In the genomic region with DNA sequence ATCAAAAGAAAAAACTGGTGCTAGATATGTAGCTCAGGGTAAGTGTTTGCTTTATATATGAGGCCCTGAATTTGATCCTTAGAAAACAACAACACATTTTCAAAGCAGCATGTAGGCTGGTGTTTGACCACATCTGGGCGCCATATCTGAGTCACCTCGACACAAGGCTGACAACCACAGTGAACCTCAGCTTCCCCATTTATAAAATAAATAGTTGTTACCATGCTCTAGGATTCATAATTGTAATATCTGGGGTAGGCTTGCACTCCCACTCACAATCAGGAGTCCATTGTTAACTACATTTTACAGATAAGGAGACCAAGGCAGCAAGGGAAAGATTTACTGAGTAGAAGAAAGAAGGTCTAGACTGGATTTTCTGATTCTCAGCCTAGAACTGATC, we compare ENCODE assay signal across 27 mouse cellular contexts. TPM values are rescaled to one million over a fixed set of nuclear protein-coding genes. Genes with fewer than 3 reads are reported as not detected.
DNase-seq lines count a peak whose midpoint lies in the region; ATAC-seq and TF ChIP-seq lines count a peak whose summit lies in the region.
"Had no signal": no experiment of that assay in that cellular context is flagged by ENCODE, and none has a peak within 500 bp of the region (broad histone marks: within the 10 kb centered on the region; RNA-seq: fewer than 3 reads in every experiment).

No protein-coding gene starts in this region.

- peak; percentile 3 for DNase-seq in heart, adult 11 months
- no peak for DNase-seq in heart, postnatal 4 days
- DNase-seq in A20 (ENCODE audit: low read depth, low spot score) (peak; percentile 19), MEL (ENCODE audit: low read depth, low spot score) (peak; percentile 66), liver (no peak)
- DNase-seq in thymus, postnatal 0 days (ENCODE audit: low spot score) = no peak
- DNase-seq: adrenal gland, adult 2 months; adrenal gland, postnatal 10 days; adrenal gland, postnatal 25 days; cerebellum, adult 11 months; cerebellum, adult 18-20 months; cerebellum, adult 8-10 months; cerebellum, postnatal 10 days; cerebellum, postnatal 25 days; forebrain, postnatal 0 days had no signal

- TF ChIP-seq POLR2A in MEL (IDR thresholded peaks at IDR 0.05; ENCODE audit: control insufficient read depth in 1 of 2, insufficient read depth in 1 of 2, low read depth in 1 of 2, low read length in 2 of 2, poor library complexity in 1 of 2) = no peak

- H3K79me2 ChIP-seq in MEL (ENCODE audit: control insufficient read depth, insufficient read depth, low read length, poor library complexity) = no peaks in the 10 kb centered on the region

- TF ChIP-seq RAD21 in MEL (IDR thresholded peaks at IDR 0.05; ENCODE audit: low read depth, low read length) = no peak

- H3K4me1 ChIP-seq in MEL (ENCODE audit: control insufficient read depth in 1 of 2, insufficient read depth in 2 of 2, low read length in 2 of 2) = peaks cover 1 to 15% of the 10 kb centered on the region in 2 experiments; a peak in 3 of 4 replicates
- no peaks in the 10 kb centered on the region for H3K4me1 ChIP-seq in kidney, embryonic 14.5 days (ENCODE audit: control insufficient read depth, insufficient read depth, low read length)
- H3K4me1 ChIP-seq: embryonic facial prominence, embryonic 12.5 days; forebrain, embryonic 13.5 days; forebrain, embryonic 15.5 days had no signal

- H3K9ac ChIP-seq in MEL (ENCODE audit: control insufficient read depth, low read depth, low read length, poor library complexity, severe bottlenecking) = no peak overlapping the region
- no peak overlapping the region for H3K9ac ChIP-seq in kidney, embryonic 14.5 days (ENCODE audit: low read depth, low read length)
- H3K9ac ChIP-seq: embryonic facial prominence, embryonic 12.5 days; forebrain, embryonic 13.5 days; forebrain, embryonic 15.5 days; forebrain, postnatal 0 days had no signal

- 0 out of 2 replicates have a peak, but pooled peaks have one; percentile 33 for ATAC-seq in granulocyte monocyte progenitor cell, adult 5-6 weeks (replicated peaks; ENCODE audit: poor library complexity, severe bottlenecking)
- no peak for ATAC-seq in kidney, embryonic 14.5 days (ENCODE audit: low FRiP score, low TSS enrichment)
- ATAC-seq: forebrain, embryonic 13.5 days; forebrain, embryonic 15.5 days; forebrain, postnatal 0 days had no signal

- TF ChIP-seq CTCF in MEL (IDR thresholded peaks at IDR 0.05 in 2 of 3, conservative IDR thresholded peaks at IDR 0.05 in 1 of 3; ENCODE audit: control insufficient read depth in 1 of 3, insufficient read depth in 1 of 3, low read depth in 2 of 3, low read length in 3 of 3, poor library complexity in 1 of 3, severe bottlenecking in 1 of 3) = no peak

- peaks cover 0 to 3% of the 10 kb centered on the region in 2 experiments; a peak in 2 of 4 replicates for H3K36me3 ChIP-seq in MEL (ENCODE audit: control insufficient read depth in 1 of 2, insufficient read depth in 2 of 2, low read length in 2 of 2)
- H3K36me3 ChIP-seq in kidney, embryonic 14.5 days (ENCODE audit: control insufficient read depth, insufficient read depth, low read length) = peaks cover under 1% of the 10 kb centered on the region; the same call in 1 of the 2 replicates
- H3K36me3 ChIP-seq: forebrain, embryonic 15.5 days had no signal

- 94% methylated on average over 2 of the region's 2 CpGs for WGBS in kidney, embryonic 14.5 days

- H3K4me3 ChIP-seq in MEL (ENCODE audit: control insufficient read depth in 1 of 2, insufficient read depth in 1 of 2, low read depth in 2 of 2, low read length in 2 of 2) = no peak overlapping the region
- H3K4me3 ChIP-seq in kidney, embryonic 14.5 days (ENCODE audit: low read length) = no peak overlapping the region
- H3K4me3 ChIP-seq: embryonic facial prominence, embryonic 10.5 days; embryonic facial prominence, embryonic 12.5 days; forebrain, embryonic 13.5 days; forebrain, embryonic 15.5 days had no signal

- H3K9me3 ChIP-seq in MEL (replicated peaks; ENCODE audit: insufficient read depth, low read length) = no peaks in the 10 kb centered on the region
- no peaks in the 10 kb centered on the region for H3K9me3 ChIP-seq in kidney, embryonic 14.5 days (ENCODE audit: control insufficient read depth, low read length)
- H3K9me3 ChIP-seq: embryonic facial prominence, embryonic 10.5 days; embryonic facial prominence, embryonic 12.5 days; forebrain, embryonic 13.5 days; forebrain, embryonic 15.5 days; G1E had no signal

- no peak overlapping the region for H3K27ac ChIP-seq in MEL (ENCODE audit: control insufficient read depth, low read depth, low read length)
- H3K27ac ChIP-seq in kidney, embryonic 14.5 days (ENCODE audit: low read depth, low read length) = no peak overlapping the region
- H3K27ac ChIP-seq: embryonic facial prominence, embryonic 10.5 days; embryonic facial prominence, embryonic 12.5 days; forebrain, embryonic 13.5 days; forebrain, embryonic 15.5 days had no signal

- H3K4me2 ChIP-seq in kidney, embryonic 14.5 days (replicated peaks; ENCODE audit: low read depth, low read length) = no peak overlapping the region
- H3K4me2 ChIP-seq: embryonic facial prominence, embryonic 12.5 days; forebrain, embryonic 13.5 days; forebrain, embryonic 15.5 days had no signal

- no peaks in the 10 kb centered on the region for H3K27me3 ChIP-seq in MEL (ENCODE audit: control insufficient read depth in 1 of 2, insufficient read depth in 2 of 2, low read length in 2 of 2)
- no peaks in the 10 kb centered on the region for H3K27me3 ChIP-seq in kidney, embryonic 14.5 days (ENCODE audit: control insufficient read depth, insufficient read depth, low read length)
- H3K27me3 ChIP-seq: embryonic facial prominence, embryonic 12.5 days; forebrain, embryonic 13.5 days; forebrain, embryonic 15.5 days had no signal

- TF ChIP-seq EP300 in MEL (IDR thresholded peaks at IDR 0.05; ENCODE audit: low read depth in 1 of 2, low read length in 2 of 2) = peak in 1 of 2 experiments; percentile 6; a peak in 2 of 4 replicates

TF ChIP-seq in MEL, 35 proteins besides CTCF, POLR2A, EP300 and RAD21 (continues in another document):
- TF ChIP-seq MXI1 (IDR thresholded peaks at IDR 0.05; ENCODE audit: low read depth, low read length) = no peak
- no peak for TF ChIP-seq MAFK (IDR thresholded peaks at IDR 0.05; ENCODE audit: borderline replicate concordance, low read depth, low read length)
- TF ChIP-seq POLR2AphosphoS5 (IDR thresholded peaks at IDR 0.05; ENCODE audit: borderline replicate concordance, low read depth, low read length) = no peak
- no peak for TF ChIP-seq GABPA (IDR thresholded peaks at IDR 0.05; ENCODE audit: low read depth, low read length)

RNA-seq across cellular contexts. Expression of a gene that starts 17.3 kb away (rescaled TPM):
- not detected for total RNA-seq in heart, postnatal 4 days (2021)
- total RNA-seq in MEL (2012; rRNA removed) = 0.15 TPM in 1 of 2 replicates, not detected in the other
- not detected for polyA plus RNA-seq in MEL (2012; ENCODE audit: insufficient read depth in 1 of 2, insufficient read length in 2 of 2, low read depth in 1 of 2, low replicate concordance in 2 of 2, missing spikeins in 1 of 2)
- total RNA-seq in granulocyte monocyte progenitor cell, adult 5-6 weeks (2014; fragmentation: Nextera tagmentation) = not detected in 2 replicates
- not detected in 2 replicates for total RNA-seq in granulocyte monocyte progenitor cell, adult 5-6 weeks (2017)
- not detected in 2 replicates for polyA plus RNA-seq in kidney, embryonic 14.5 days (2014; fragmentation: Nextera tagmentation; extraction: Ambion mirVana)
- polyA plus RNA-seq in thymus, postnatal 0 days (2015; fragmentation: Nextera tagmentation; extraction: Ambion mirVana) = 0.19 and 0.38 TPM in 2 replicates
- total RNA-seq: adrenal gland, adult 2 months; adrenal gland, postnatal 4 days; forebrain, postnatal 0 days had no signal
- polyA plus RNA-seq: brain, embryonic 14.5 days; C2C12; embryonic facial prominence, embryonic 10.5 days; embryonic facial prominence, embryonic 12.5 days; embryonic facial prominence, embryonic 14.5 days; forebrain, embryonic 11.5 days; forebrain, embryonic 13.5 days; forebrain, embryonic 15.5 days; forebrain, postnatal 0 days; G1E had no signal

RNA-seq across cellular contexts. Expression of a gene that starts 27.0 kb away (rescaled TPM):
- 10 to 100 TPM; 23.1 to 24.9 TPM for total RNA-seq in heart, postnatal 4 days (2021)
- 8.6 and 9.3 TPM in 2 replicates for total RNA-seq in MEL (2012; rRNA removed)
- polyA plus RNA-seq in MEL (2012; ENCODE audit: insufficient read depth in 1 of 2, insufficient read length in 2 of 2, low read depth in 1 of 2, low replicate concordance in 2 of 2, missing spikeins in 1 of 2) = 10 to 100 TPM in 1 of 2 experiments, not detected in 1; 48.9 TPM
- 20.4 and 21.8 TPM in 2 replicates for total RNA-seq in granulocyte monocyte progenitor cell, adult 5-6 weeks (2014; fragmentation: Nextera tagmentation)
- total RNA-seq in granulocyte monocyte progenitor cell, adult 5-6 weeks (2017) = 2.5 and 4.7 TPM in 2 replicates
- polyA plus RNA-seq in kidney, embryonic 14.5 days (2014; fragmentation: Nextera tagmentation; extraction: Ambion mirVana) = 101 and 113 TPM in 2 replicates
- 127 and 129 TPM in 2 replicates for polyA plus RNA-seq in thymus, postnatal 0 days (2015; fragmentation: Nextera tagmentation; extraction: Ambion mirVana)

RNA-seq across cellular contexts. Expression of a gene that starts 27.1 kb away (rescaled TPM):
- total RNA-seq in heart, postnatal 4 days (2021) = 10 to 100 TPM; 16.1 to 18.4 TPM
- 11.2 and 12.4 TPM in 2 replicates for total RNA-seq in MEL (2012; rRNA removed)
- 10 to 100 TPM in 1 of 2 experiments, not detected in 1; 16.8 TPM for polyA plus RNA-seq in MEL (2012; ENCODE audit: insufficient read depth in 1 of 2, insufficient read length in 2 of 2, low read depth in 1 of 2, low replicate concordance in 2 of 2, missing spikeins in 1 of 2)
- 7.8 and 18.0 TPM in 2 replicates for total RNA-seq in granulocyte monocyte progenitor cell, adult 5-6 weeks (2014; fragmentation: Nextera tagmentation)
- total RNA-seq in granulocyte monocyte progenitor cell, adult 5-6 weeks (2017) = 7.9 and 14.2 TPM in 2 replicates
- 39.6 and 56.6 TPM in 2 replicates for polyA plus RNA-seq in kidney, embryonic 14.5 days (2014; fragmentation: Nextera tagmentation; extraction: Ambion mirVana)
- 106 and 112 TPM in 2 replicates for polyA plus RNA-seq in thymus, postnatal 0 days (2015; fragmentation: Nextera tagmentation; extraction: Ambion mirVana)

RNA-seq across cellular contexts. Expression of a gene that starts 47.4 kb away (rescaled TPM):
- 10 to 100 TPM; 13.1 to 14.9 TPM for total RNA-seq in heart, postnatal 4 days (2021)
- total RNA-seq in MEL (2012; rRNA removed) = 1.5 and 1.9 TPM in 2 replicates
- polyA plus RNA-seq in MEL (2012; ENCODE audit: insufficient read depth in 1 of 2, insufficient read length in 2 of 2, low read depth in 1 of 2, low replicate concordance in 2 of 2, missing spikeins in 1 of 2) = 1 to 10 TPM in 1 of 2 experiments, not detected in 1; 9.4 TPM
- 17.6 and 36.5 TPM in 2 replicates for total RNA-seq in granulocyte monocyte progenitor cell, adult 5-6 weeks (2014; fragmentation: Nextera tagmentation)
- 23.3 and 28.8 TPM in 2 replicates for total RNA-seq in granulocyte monocyte progenitor cell, adult 5-6 weeks (2017)
- 31.7 and 39.3 TPM in 2 replicates for polyA plus RNA-seq in kidney, embryonic 14.5 days (2014; fragmentation: Nextera tagmentation; extraction: Ambion mirVana)
- 48.4 and 67.1 TPM in 2 replicates for polyA plus RNA-seq in thymus, postnatal 0 days (2015; fragmentation: Nextera tagmentation; extraction: Ambion mirVana)

RNA-seq across cellular contexts. Expression of a gene that starts 48.1 kb away (rescaled TPM):
- total RNA-seq in heart, postnatal 4 days (2021) = 100 to 1,000 TPM; 137 to 148 TPM
- 51.9 and 55.8 TPM in 2 replicates for total RNA-seq in MEL (2012; rRNA removed)
- 10 to 100 TPM in 1 of 2 experiments, not detected in 1; 78.9 TPM for polyA plus RNA-seq in MEL (2012; ENCODE audit: insufficient read depth in 1 of 2, insufficient read length in 2 of 2, low read depth in 1 of 2, low replicate concordance in 2 of 2, missing spikeins in 1 of 2)
- total RNA-seq in granulocyte monocyte progenitor cell, adult 5-6 weeks (2014; fragmentation: Nextera tagmentation) = 154 and 171 TPM in 2 replicates
- total RNA-seq in granulocyte monocyte progenitor cell, adult 5-6 weeks (2017) = 140 and 182 TPM in 2 replicates
- 345 and 420 TPM in 2 replicates for polyA plus RNA-seq in kidney, embryonic 14.5 days (2014; fragmentation: Nextera tagmentation; extraction: Ambion mirVana)
- polyA plus RNA-seq in thymus, postnatal 0 days (2015; fragmentation: Nextera tagmentation; extraction: Ambion mirVana) = 373 and 377 TPM in 2 replicates

Comparison
In these comparisons a context has a peak if more than half of its experiments do, and no peak if none do; other contexts are left out.
1. DNase-seq: peak in heart, adult 11 months (single experiment), A20 (single experiment) and MEL (single experiment); none in heart, postnatal 4 days (single experiment), thymus, postnatal 0 days (single experiment) and liver (single experiment).